Mouse (Mus musculus) neural tube, embryonic 12.5 days (tissue): ENCODE measurements around the gene Atxn1. TPM values are rescaled to one million over a fixed set of nuclear protein-coding genes. Genes with fewer than 3 reads are reported as not detected.

Experiments
- ATAC-seq: fragments of 200-750 bp; cut with Nextera tagmentation; 2 replicates; pipeline ENCODE4 v1.8.0; 2017; ENCODE audit warnings: low read depth, mild to moderate bottlenecking, moderate TSS enrichment, moderate library complexity; ENCODE audit not compliant: low FRiP score
- H3K27ac ChIP-seq: fragments of 300-500 bp; sonication (generic); 2 replicates; pipeline ENCODE4 v1.5.1; 2016
- H3K27me3 ChIP-seq: fragments of 300-500 bp; sonication (generic); replicated peaks from 2 replicates; pipeline ENCODE4 v1.6.1; 2016; ENCODE audit warnings: mild to moderate bottlenecking
- H3K36me3 ChIP-seq: fragments of 300-500 bp; sonication (generic); 2 replicates; pipeline ENCODE4 v1.6.1; 2016; ENCODE audit warnings: mild to moderate bottlenecking
- H3K4me1 ChIP-seq: fragments of 300-500 bp; sonication (generic); 2 replicates; pipeline ENCODE4 v1.6.1; 2016
- H3K4me2 ChIP-seq: fragments of 300-500 bp; sonication (generic); replicated peaks from 2 replicates; pipeline ENCODE4 v1.6.1; 2016; ENCODE audit warnings: mild to moderate bottlenecking
- H3K4me3 ChIP-seq: fragments of 300-500 bp; sonication (generic); 2 replicates; pipeline ENCODE4 v1.5.1; 2016
- H3K9ac ChIP-seq: fragments of 300-500 bp; sonication (generic); 2 replicates; pipeline ENCODE4 v1.6.1; 2016; ENCODE audit warnings: mild to moderate bottlenecking
- H3K9me3 ChIP-seq: fragments of 300-500 bp; sonication (generic); 2 replicates; pipeline ENCODE4 v1.6.1; 2016; ENCODE audit warnings: mild to moderate bottlenecking
- WGBS: fragments of 180-500 bp; shearing (Covaris S2); methylation state at CpG from one replicate; pipeline ENCODE4 v1.1.7; 2016; 5-methylcytosine and 5-hydroxymethylcytosine counted together
- polyA plus RNA-seq: library from polyadenylated mRNA; unstranded; fragments of >200 nt; fragmentation: Nextera tagmentation; extraction: Ambion mirVana; gene quantifications from 2 replicates; pipeline ENCODE4 v1.2.1, GENCODE M21; 2016

Atxn1 gene
- polyA plus RNA-seq, 1 experiment from 2014 or later: 3.4 TPM

DNA sequence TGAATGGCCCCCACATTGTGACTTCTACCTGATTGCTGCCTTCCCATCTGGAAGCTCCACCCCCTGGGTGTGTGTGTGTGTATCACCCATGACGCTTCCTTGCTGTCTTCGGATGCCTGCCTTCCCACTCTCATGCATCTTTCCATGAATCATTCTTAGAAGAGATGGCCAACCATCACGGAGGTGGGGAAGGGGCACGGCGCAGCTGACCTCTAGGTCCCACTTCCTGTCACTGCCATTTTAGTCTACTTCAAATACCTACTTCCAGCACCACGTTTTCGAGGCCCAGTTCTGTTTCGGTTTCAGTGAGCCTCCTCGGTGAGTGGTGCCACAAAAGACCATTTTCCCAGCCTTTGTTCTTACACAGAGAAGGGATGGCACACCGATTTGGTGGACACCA lies 99.2 kb downstream of the Atxn1 start:
- peaks cover 4% of the 10 kb centered on the region; the same call in 1 of the 2 replicates for H3K4me1 ChIP-seq
- no peaks in the 10 kb centered on the region for H3K27me3 ChIP-seq
- H3K27ac ChIP-seq: no peak overlapping the region
- H3K4me2 ChIP-seq: no peak overlapping the region
- ATAC-seq: no peak
- no peaks in the 10 kb centered on the region for H3K36me3 ChIP-seq
- no peak overlapping the region for H3K4me3 ChIP-seq
- WGBS: 92% methylated on average over 10 of the region's 10 CpGs
- H3K9me3 ChIP-seq: no peaks in the 10 kb centered on the region
- no peak overlapping the region for H3K9ac ChIP-seq

GRCm38 (mm10) chr13:45863779-45864178 lies 101.0 kb downstream of the Atxn1 start:
- ATAC-seq: no peak
- no peak overlapping the region for H3K4me3 ChIP-seq
- H3K4me2 ChIP-seq: no peak overlapping the region
- H3K27ac ChIP-seq: no peak overlapping the region
- 90% methylated on average over 8 of the region's 8 CpGs for WGBS
- H3K9ac ChIP-seq: no peak overlapping the region
- H3K27me3 ChIP-seq: no peaks in the 10 kb centered on the region
- H3K9me3 ChIP-seq: no peaks in the 10 kb centered on the region
- H3K36me3 ChIP-seq: no peaks in the 10 kb centered on the region
- peaks cover 16% of the 10 kb centered on the region; the same call in 1 of the 2 replicates for H3K4me1 ChIP-seq

DNA sequence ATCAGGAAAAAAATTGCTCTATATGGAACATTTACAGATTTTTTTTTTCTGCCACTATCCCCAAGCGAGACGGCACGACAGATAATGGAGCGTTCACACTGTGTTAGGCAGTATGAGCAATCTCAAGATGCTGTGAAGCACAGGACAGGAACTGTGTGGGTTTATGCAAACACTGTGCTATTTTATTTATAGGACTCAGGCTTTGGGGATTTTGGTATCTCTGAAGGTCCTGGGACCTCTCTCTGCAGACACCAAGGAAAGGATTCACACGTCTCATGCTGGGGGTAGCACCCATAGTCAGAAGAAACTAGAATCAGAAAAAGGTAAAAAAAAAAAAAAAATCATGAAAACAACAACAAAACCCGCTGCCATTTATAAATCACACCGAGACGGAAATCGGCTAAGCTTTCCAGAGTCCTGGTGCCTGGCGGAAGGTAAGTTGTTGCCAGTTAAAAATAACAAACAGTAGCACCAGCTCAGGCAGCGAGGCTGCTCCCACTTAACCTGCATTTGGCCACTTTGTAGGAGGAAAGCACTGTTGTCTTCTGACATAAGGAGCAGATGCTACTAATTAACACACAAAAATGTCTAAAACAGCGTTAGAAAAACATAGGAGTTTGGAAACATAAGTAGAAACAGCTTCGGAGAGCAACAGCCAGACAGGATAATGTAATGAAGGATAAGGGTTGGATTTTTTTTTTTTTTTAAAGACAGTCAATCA lies 102.8 kb downstream of the Atxn1 start:
- Histone ChIP-seq H3K27ac (no peak overlapping the region), H3K9me3 (no peaks in the 10 kb centered on the region), H3K36me3 (no peaks in the 10 kb centered on the region), H3K4me2 (no peak overlapping the region), H3K9ac (no peak overlapping the region), H3K27me3 (no peaks in the 10 kb centered on the region), H3K4me1 (peaks cover 16% of the 10 kb centered on the region; the same call in 1 of the 2 replicates), H3K4me3 (no peak overlapping the region)
- WGBS: 76% methylated on average over 13 of the region's 13 CpGs
- no peak for ATAC-seq

DNA sequence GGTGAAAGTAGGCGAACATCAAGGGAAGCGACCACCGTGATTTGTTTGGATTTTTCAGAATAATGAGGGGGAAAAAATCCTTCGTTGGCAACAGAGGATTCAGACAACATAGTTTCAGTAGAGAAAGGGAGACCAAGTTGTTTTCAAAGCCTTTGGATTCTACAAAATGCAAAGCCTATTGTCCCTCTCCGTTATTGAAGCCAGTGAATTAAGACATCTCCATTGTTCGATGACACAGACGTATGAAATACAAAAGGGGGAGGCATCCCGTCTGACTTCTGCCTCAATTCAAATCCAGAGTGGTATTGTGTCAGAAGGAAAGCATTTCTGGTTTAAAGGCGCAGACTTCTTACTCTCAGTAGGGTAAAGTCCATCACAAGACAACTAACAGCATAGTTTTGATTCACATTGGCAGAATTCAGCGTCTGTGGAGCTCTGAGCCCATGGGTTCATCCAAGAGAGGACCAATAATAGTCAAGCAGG lies 103.7 kb downstream of the Atxn1 start:
- Histone ChIP-seq H3K4me3 (no peak overlapping the region), H3K27ac (no peak overlapping the region), H3K9ac (no peak overlapping the region), H3K9me3 (no peaks in the 10 kb centered on the region), H3K4me2 (no peak overlapping the region), H3K4me1 (peaks cover 16% of the 10 kb centered on the region; the same call in 1 of the 2 replicates), H3K36me3 (no peaks in the 10 kb centered on the region), H3K27me3 (no peaks in the 10 kb centered on the region)
- WGBS: 26% methylated on average over 10 of the region's 10 CpGs
- no peak for ATAC-seq

DNA sequence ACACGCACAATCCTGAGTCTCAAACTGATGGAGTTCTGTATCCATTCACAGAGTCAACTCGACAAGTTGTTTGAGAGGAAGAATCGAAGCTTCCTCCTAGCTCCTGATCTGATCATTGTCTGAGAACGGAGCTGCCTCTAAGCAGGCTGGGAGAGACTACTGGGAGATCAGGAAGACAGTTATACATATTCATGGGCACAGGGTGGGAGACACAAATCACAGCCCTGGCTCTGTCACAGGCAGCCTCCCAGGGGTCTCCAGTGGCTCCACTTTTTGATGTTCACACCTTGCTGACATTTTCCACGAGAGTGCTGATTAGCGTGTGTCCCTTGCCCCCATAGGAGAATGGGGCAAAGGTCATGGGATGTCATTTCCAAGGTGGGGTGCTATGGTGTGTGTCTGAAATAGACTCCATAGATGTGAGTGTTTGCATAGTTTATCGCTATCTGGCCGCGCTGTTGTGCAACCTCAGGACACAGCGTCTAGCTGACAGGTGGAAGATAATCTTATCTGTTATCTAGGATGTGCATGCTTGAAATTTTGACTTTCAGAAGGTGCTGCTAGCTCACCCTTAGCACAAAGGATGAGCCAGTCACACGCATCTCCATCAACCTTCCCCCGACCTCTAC lies 105.6 kb downstream of the Atxn1 start:
- no peak for ATAC-seq
- H3K4me3 ChIP-seq: no peak overlapping the region
- H3K9me3 ChIP-seq: no peaks in the 10 kb centered on the region
- H3K4me2 ChIP-seq: no peak overlapping the region
- peaks cover 16% of the 10 kb centered on the region; the same call in 1 of the 2 replicates for H3K4me1 ChIP-seq
- no peak overlapping the region for H3K9ac ChIP-seq
- no peaks in the 10 kb centered on the region for H3K27me3 ChIP-seq
- 79% methylated on average over 12 of the region's 12 CpGs for WGBS
- H3K27ac ChIP-seq: no peak overlapping the region
- no peaks in the 10 kb centered on the region for H3K36me3 ChIP-seq

DNA sequence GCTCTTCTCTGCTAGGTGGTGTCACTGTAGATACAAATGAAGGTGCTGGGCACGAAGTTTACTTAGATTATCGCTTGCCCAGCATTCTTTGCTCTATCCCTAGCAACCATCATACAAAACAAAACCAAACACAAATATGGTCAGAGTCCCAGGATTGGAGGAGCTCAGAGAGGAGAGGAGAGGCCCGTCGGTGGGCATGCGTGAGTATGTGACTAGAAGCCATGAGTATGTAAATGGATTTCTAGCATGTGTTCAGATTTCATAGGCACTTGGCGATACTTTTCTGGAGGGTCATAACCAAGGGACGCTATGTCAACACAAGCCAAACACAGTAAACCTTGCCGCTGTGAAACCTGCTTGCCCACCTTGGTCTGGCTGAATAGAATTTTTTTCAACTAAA lies 107.4 kb downstream of the Atxn1 start:
- H3K27ac ChIP-seq: no peak overlapping the region
- no peak overlapping the region for H3K4me3 ChIP-seq
- H3K4me1 ChIP-seq: peaks cover 16% of the 10 kb centered on the region; the same call in 1 of the 2 replicates
- WGBS: 93% methylated on average over 8 of the region's 8 CpGs
- ATAC-seq: no peak
- H3K36me3 ChIP-seq: no peaks in the 10 kb centered on the region
- H3K9me3 ChIP-seq: no peaks in the 10 kb centered on the region
- H3K4me2 ChIP-seq: no peak overlapping the region
- no peaks in the 10 kb centered on the region for H3K27me3 ChIP-seq
- no peak overlapping the region for H3K9ac ChIP-seq

DNA sequence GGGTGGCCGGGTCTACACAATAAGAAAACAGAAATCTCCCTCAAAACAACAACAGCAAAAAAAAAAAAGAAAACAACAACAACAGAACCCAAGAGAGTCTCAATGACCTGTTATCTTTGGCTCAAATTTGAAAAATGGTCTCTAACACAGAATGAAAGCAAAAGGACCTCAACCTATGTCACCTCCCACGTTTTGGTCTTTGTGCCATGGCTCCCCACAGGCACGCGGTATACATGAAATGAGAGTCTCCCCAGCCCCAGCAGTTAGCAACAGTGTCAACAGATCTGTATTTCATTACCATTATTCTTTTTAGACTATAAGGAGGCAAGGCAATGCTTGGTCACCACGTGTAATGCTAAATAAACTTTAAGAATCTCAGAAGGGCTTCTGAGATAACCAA lies 110.3 kb downstream of the Atxn1 start:
- no peak overlapping the region for H3K27ac ChIP-seq
- no peak overlapping the region for H3K9ac ChIP-seq
- no peaks in the 10 kb centered on the region for H3K27me3 ChIP-seq
- no peak overlapping the region for H3K4me3 ChIP-seq
- ATAC-seq: no peak
- H3K9me3 ChIP-seq: no peaks in the 10 kb centered on the region
- H3K4me1 ChIP-seq: peaks cover 7% of the 10 kb centered on the region; the same call in 1 of the 2 replicates
- no peaks in the 10 kb centered on the region for H3K36me3 ChIP-seq
- H3K4me2 ChIP-seq: no peak overlapping the region
- 72% methylated on average over 5 of the region's 5 CpGs for WGBS

DNA sequence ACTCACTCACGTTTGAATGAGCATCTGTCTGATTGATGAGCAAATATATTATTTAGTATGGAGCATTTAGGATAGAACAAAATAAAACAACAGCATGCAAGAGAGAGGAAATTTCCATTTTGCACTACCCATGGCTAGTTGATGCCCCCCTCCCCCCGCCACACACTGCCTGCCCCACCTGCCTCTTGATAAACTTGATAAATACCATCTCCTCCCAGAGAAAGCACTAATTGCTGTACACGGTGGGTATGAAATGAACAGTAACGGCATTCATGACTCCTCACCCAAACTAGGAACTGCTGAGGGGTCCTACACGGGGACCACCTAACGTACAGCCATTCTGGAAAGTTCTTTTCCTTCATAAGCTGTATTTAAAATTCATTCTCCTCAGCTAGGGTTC lies 111.1 kb downstream of the Atxn1 start:
- Histone ChIP-seq H3K36me3 (no peaks in the 10 kb centered on the region), H3K27ac (no peak overlapping the region), H3K27me3 (no peaks in the 10 kb centered on the region), H3K9me3 (no peaks in the 10 kb centered on the region), H3K9ac (no peak overlapping the region), H3K4me3 (no peak overlapping the region), H3K4me1 (no peaks in the 10 kb centered on the region), H3K4me2 (no peak overlapping the region)
- 82% methylated on average over 6 of the region's 6 CpGs for WGBS
- ATAC-seq: no peak

- H3K9ac ChIP-seq: no peak overlapping the region
- no peaks in the 10 kb centered on the region for H3K4me1 ChIP-seq
- no peak overlapping the region for H3K4me2 ChIP-seq
- ATAC-seq: no peak
- H3K36me3 ChIP-seq: no peaks in the 10 kb centered on the region
- 88% methylated on average over 2 of the region's 2 CpGs for whole genome bisulfite sequencing
- no peak overlapping the region for H3K27ac ChIP-seq
- H3K4me3 ChIP-seq: no peak overlapping the region
- no peaks in the 10 kb centered on the region for H3K9me3 ChIP-seq
- H3K27me3 ChIP-seq: no peaks in the 10 kb centered on the region
Measured at GRCm38 (mm10) chr13:45852288-45852687, 112.5 kb downstream of the Atxn1 start.

- Histone ChIP-seq H3K9ac (no peak overlapping the region), H3K36me3 (no peaks in the 10 kb centered on the region), H3K4me1 (no peaks in the 10 kb centered on the region), H3K4me3 (no peak overlapping the region), H3K27me3 (no peaks in the 10 kb centered on the region), H3K27ac (no peak overlapping the region), H3K9me3 (no peaks in the 10 kb centered on the region), H3K4me2 (no peak overlapping the region)
- no peak for ATAC-seq
- 94% methylated on average over 2 of the region's 2 CpGs for WGBS
Measured at GRCm38 (mm10) chr13:45851746-45852145, 113.1 kb downstream of the Atxn1 start.

DNA sequence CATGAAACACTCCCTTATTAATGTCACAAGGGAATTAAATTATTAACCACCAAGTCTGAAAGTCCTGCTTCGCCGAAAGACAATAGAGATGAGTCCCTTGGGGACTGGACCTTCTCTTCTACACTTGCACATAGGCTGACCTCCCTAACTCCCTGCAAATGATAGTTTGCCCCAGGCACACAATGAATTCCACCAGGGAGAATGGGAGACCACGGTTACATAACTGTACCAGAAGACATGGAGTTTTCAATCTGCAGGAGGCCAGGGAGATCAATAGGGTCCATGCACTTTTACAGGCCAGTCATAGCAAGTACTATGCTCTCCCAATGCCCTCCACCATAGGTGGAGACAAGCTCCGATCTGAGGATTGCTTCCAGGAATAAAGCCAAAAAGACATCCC lies 113.7 kb downstream of the Atxn1 start:
- Histone ChIP-seq H3K27me3 (no peaks in the 10 kb centered on the region), H3K4me1 (no peaks in the 10 kb centered on the region), H3K4me3 (no peak overlapping the region), H3K9ac (no peak overlapping the region), H3K4me2 (no peak overlapping the region), H3K36me3 (no peaks in the 10 kb centered on the region), H3K27ac (no peak overlapping the region), H3K9me3 (no peaks in the 10 kb centered on the region)
- no peak for ATAC-seq
- 76% methylated on average over 4 of the region's 4 CpGs for WGBS

DNA sequence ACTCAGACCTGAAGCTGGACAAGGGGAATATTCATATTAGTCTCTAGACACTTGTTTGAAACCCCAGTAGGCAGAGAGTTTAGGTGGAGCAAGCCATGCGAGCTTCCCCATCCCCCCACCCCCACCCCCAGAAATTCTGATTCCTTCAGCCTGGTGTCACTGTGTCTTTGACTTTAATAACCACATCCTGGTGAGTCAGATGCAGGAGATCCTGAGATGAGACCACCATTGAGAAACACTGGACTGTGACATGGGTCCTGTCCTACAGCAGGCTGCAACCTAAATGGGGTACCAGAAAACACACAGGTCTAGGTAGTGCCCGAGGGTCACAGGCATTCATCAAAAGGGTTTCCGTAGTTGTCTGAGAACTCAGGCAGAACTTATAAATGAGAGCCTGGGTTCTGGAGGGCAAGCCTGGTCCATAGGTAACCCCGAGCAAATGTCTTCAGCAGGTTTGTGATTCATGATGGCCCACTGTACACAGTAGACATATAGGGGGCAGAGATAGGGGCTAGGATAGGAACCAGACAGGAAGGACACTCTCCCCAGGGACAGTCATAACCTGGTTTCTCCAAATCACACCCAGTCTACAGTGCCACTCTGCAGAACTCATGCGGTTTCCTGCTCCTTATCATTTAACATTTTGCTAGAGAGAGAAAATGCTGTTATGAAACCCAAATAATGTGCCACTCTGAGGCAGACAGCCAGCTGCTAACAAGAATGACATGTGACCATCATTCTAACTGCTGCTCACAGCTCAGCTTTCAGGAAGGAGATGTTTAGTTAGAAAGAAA lies 114.4 kb downstream of the Atxn1 start:
- ATAC-seq: no peak
- no peak overlapping the region for H3K4me2 ChIP-seq
- no peaks in the 10 kb centered on the region for H3K4me1 ChIP-seq
- no peaks in the 10 kb centered on the region for H3K27me3 ChIP-seq
- no peak overlapping the region for H3K9ac ChIP-seq
- H3K36me3 ChIP-seq: no peaks in the 10 kb centered on the region
- no peaks in the 10 kb centered on the region for H3K9me3 ChIP-seq
- no peak overlapping the region for H3K27ac ChIP-seq
- no peak overlapping the region for H3K4me3 ChIP-seq
- WGBS: 86% methylated on average over 5 of the region's 5 CpGs
